Mouse (Mus musculus) cerebellum, adult 2 months (tissue): Measurements from ENCODE around the gene Dad1.

Source experiments
- CTCF ChIP-seq: fragments of 200-500 bp; IDR thresholded peaks from 2 replicates; pipeline ENCODE4 v1.5.1; 2011; ENCODE audit warnings: low read depth, mild to moderate bottlenecking, control low read depth, low read length, moderate library complexity, borderline replicate concordance; ENCODE audit not compliant: insufficient read depth
- POLR2A ChIP-seq: fragments of 200-500 bp; IDR thresholded peaks from 2 replicates; pipeline ENCODE4 v1.6.1; 2011; ENCODE audit warnings: low read length, control low read depth, borderline replicate concordance; ENCODE audit not compliant: insufficient read depth

GRCm38 (mm10) chr14:54209932-54210331, 44.0 kb downstream of the Dad1 start:
- TF ChIP-seq CTCF (no peak), POLR2A (no peak)
